Mouse (Mus musculus) lung, embryonic 14.5 days (tissue): ENCODE results near the gene Fgd4. TPM values are rescaled to one million over a fixed set of nuclear protein-coding genes. Genes with fewer than 3 reads are reported as not detected.

Experiments
- ATAC-seq: fragments of 200-750 bp; cut with Nextera tagmentation; 2 replicates; pipeline ENCODE4 v1.8.0; 2017; ENCODE audit warnings: mild to moderate bottlenecking, moderate TSS enrichment, moderate library complexity; ENCODE audit not compliant: insufficient read depth
- DNase-seq: peaks from one replicate; pipeline ENCODE4 v3.0.0-alpha.2; 2015
- H3K27ac ChIP-seq: fragments of 300-500 bp; sonication (generic); 2 replicates; pipeline ENCODE4 v1.5.1; 2014; ENCODE audit warnings: low read depth, mild to moderate bottlenecking, moderate library complexity
- H3K27me3 ChIP-seq: fragments of 300-500 bp; sonication (generic); 2 replicates; pipeline ENCODE4 v1.6.1; 2014; ENCODE audit warnings: low read length, control low read depth; ENCODE audit not compliant: insufficient read depth
- H3K36me3 ChIP-seq: fragments of 300-500 bp; sonication (generic); 2 replicates; pipeline ENCODE4 v1.6.1; 2014; ENCODE audit warnings: control low read depth; ENCODE audit not compliant: insufficient read depth
- H3K4me1 ChIP-seq: fragments of 300-500 bp; sonication (generic); 2 replicates; pipeline ENCODE4 v1.6.1; 2014; ENCODE audit warnings: antibody characterized with exemption, control low read depth; ENCODE audit not compliant: insufficient read depth
- H3K4me2 ChIP-seq: fragments of 300-500 bp; sonication (generic); 2 replicates; pipeline ENCODE4 v1.6.1; 2014; ENCODE audit warnings: mild to moderate bottlenecking
- H3K4me3 ChIP-seq: fragments of 300-500 bp; sonication (generic); 2 replicates; pipeline ENCODE4 v1.5.1; 2014; ENCODE audit warnings: low read depth, low read length
- H3K9ac ChIP-seq: fragments of 300-500 bp; sonication (generic); 2 replicates; pipeline ENCODE4 v1.6.1; 2014
- H3K9me3 ChIP-seq: fragments of 300-500 bp; sonication (generic); 2 replicates; pipeline ENCODE4 v1.6.1; 2016; ENCODE audit warnings: low read depth, low read length, control low read depth
- CTCF ChIP-seq: IDR thresholded peaks from 2 replicates; pipeline ENCODE4 v1.5.1; 2016; ENCODE audit warnings: antibody characterized with exemption, low read depth
- WGBS: fragments of 180-500 bp; shearing (Covaris S2); extraction: QIAGEN DNeasy Blood & Tissue Kit; methylation state at CpG from one replicate; pipeline ENCODE4 v1.1.7; 2014; 5-methylcytosine and 5-hydroxymethylcytosine counted together
- polyA plus RNA-seq: library from polyadenylated mRNA; unstranded; fragments of >200 nt; fragmentation: Nextera tagmentation; extraction: Ambion mirVana; gene quantifications from 2 replicates; pipeline ENCODE4 v1.2.1, GENCODE M21; 2014

Gene Fgd4
- polyA plus RNA-seq, result 6.0 and 6.8 TPM in 2 replicates

DNA sequence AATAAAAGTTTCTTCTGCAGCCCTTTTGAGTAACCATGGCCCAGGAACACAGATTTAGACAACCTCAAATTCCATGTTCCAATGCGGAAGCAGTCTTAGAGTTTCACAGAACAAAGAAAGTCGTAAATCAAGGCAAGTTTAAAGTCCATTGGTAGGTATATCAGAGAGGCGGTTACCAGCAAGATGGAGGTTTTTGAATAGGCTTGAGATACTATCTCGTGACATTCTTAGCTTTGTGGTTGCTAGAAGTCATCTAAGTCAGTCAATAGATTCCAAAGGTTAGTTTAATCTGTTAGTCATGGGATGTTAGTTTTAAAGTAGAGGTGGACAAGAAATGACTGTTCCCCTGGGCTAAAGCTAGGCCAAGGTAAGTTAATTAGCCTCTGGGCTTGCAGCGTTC, at the start of gene Fgd4:
Fgd4 (minus strand) TSS at position 89 of the 400 bp plus-strand sequence.
- 48% methylated on average over 5 of the region's 5 CpGs for WGBS
- Histone ChIP-seq H3K9ac (peak within 1 kb of the TSS; percentile 82), H3K4me3 (peak within 1 kb of the TSS; percentile 76), H3K9me3 (no peaks in the 10 kb centered on the region), H3K27ac (peak within 1 kb of the TSS; percentile 84), H3K27me3 (no peaks in the 10 kb centered on the region), H3K4me1 (no peaks in the 10 kb centered on the region), H3K36me3 (no peaks in the 10 kb centered on the region), H3K4me2 (peak within 1 kb of the TSS; percentile 89)
- TF ChIP-seq CTCF, result no peak
- DNase-seq (no peak), ATAC-seq (no peak; the same call in 1 of the 2 replicates)

DNA sequence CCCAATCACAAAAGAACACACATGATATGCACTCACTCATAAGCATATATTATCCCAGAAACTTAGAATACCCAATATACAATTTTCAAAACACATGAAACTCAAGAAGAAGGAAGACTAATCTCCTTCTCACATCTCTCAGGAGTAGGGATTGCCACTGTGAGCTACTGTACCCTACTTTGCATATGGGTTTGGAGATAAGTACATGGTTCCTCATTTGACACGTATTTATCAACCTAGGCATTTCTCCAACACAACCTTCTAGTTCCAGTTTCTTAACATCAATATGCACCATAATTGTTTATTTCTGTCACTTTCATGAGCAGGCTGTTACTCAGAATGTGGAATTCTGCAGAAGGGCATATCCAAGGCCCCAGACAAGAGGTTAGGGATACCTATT, 44.8 kb upstream of the Fgd4 start:
- H3K4me3 ChIP-seq, result no peak overlapping the region
- no peak overlapping the region for H3K4me2 ChIP-seq
- H3K27me3 ChIP-seq, result no peaks in the 10 kb centered on the region
- TF ChIP-seq CTCF, result no peak
- DNase-seq (no peak), ATAC-seq (no peak)
- no peaks in the 10 kb centered on the region for H3K9me3 ChIP-seq
- H3K36me3 ChIP-seq, result no peaks in the 10 kb centered on the region
- no peak overlapping the region for H3K9ac ChIP-seq
- no peak overlapping the region for H3K27ac ChIP-seq
- H3K4me1 ChIP-seq, result no peaks in the 10 kb centered on the region
- WGBS, result 83% methylated on average over 1 of the region's 1 CpGs

DNA sequence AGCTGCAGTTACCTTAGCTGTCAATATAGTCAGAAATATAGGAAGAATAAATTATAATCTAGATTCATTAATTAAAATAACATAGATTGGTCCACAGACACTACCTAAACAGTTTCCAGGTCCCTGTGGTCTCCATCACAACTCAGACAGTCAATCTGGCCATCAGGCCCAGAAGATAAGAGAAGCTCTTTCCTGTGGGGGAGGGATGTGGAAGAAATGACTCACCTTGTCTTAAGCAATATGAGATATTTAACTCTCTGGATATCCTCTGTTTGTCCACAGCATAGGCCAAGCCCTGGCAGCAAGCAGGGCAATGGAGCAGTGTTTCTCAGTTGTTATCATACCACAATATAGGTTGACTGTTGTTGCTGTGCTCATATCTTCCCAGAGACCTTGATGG, 33.4 kb upstream of the Fgd4 start:
- no peak overlapping the region for H3K27ac ChIP-seq
- H3K9me3 ChIP-seq, result no peaks in the 10 kb centered on the region
- no peak for TF ChIP-seq CTCF
- H3K4me3 ChIP-seq, result no peak overlapping the region
- no peaks in the 10 kb centered on the region for H3K27me3 ChIP-seq
- no peaks in the 10 kb centered on the region for H3K36me3 ChIP-seq
- ATAC-seq (no peak), DNase-seq (no peak)
- H3K9ac ChIP-seq, result no peak overlapping the region
- H3K4me1 ChIP-seq, result no peaks in the 10 kb centered on the region
- no peak overlapping the region for H3K4me2 ChIP-seq

DNA sequence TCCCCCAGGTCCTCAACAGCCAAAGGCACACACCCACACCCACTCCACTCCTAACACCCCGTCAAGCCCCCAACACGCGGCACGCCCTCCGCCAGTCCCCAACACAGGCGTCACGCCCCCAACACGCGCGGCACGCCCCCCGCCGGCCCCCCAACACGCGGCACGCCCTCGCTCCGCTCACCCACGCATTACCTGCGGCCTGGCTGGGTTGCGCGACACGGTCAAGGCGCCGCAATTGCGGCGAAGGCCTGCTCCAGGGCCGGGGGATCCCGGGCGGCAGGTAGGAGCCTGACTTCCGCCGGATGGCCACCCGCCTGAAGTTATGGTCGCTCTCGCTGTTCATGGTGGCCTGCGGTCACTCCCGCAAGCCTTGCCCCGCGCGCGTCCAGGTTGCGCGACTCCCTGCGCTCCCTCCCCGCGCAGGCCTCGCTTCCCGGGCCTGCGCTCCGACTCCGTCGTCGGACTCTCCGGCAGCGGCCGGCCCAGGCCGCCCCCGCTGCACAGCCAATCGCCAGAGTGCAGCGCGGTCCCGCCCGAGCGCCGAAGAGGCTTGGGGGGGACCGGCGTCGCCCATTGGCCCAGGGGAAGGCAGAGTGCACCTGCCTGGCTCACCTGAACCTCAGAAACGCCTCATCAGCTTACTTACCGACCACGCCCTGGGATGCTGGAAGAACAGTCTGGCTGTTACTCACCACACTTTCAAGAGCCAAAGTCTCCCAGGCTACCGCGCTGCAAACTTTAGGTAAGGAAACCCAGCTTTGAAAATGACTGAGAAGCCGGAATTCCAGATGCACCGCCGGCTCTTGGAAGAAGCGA, 555 bp downstream of the Fgd4 start:
- no peak for TF ChIP-seq CTCF
- peak overlapping the region; percentile 82 for H3K9ac ChIP-seq
- no peaks in the 10 kb centered on the region for H3K9me3 ChIP-seq
- H3K27ac ChIP-seq, result peak overlapping the region; percentile 84
- WGBS, result under 1% methylated on average over 73 of the region's 77 CpGs
- peak overlapping the region; percentile 76 for H3K4me3 ChIP-seq
- no peaks in the 10 kb centered on the region for H3K4me1 ChIP-seq
- no peaks in the 10 kb centered on the region for H3K36me3 ChIP-seq
- H3K4me2 ChIP-seq, result peak overlapping the region; percentile 89
- H3K27me3 ChIP-seq, result no peaks in the 10 kb centered on the region
- DNase-seq, result peak; percentile 80
- ATAC-seq, result peak; percentile 98

DNA sequence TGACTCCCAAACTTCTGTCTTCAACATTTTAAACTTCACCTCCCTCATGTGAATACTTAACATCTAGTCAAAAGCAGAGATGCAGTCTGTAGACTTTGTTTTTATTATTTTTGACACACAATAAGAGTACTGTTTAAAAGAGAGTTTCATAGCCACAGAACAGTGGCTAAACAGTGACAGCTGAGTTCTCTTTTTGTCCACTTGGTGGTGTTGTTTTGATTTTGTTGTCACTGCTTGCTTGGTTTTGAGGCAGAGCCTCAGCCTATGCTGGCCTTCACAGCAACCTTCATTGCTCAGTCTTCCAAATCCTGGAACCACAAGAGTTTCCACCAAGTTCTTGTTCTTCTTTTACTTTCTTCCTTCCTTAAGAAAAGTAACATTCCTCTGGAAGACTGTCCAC, 3.8 kb downstream of the Fgd4 start:
- ATAC-seq, result no peak

DNA sequence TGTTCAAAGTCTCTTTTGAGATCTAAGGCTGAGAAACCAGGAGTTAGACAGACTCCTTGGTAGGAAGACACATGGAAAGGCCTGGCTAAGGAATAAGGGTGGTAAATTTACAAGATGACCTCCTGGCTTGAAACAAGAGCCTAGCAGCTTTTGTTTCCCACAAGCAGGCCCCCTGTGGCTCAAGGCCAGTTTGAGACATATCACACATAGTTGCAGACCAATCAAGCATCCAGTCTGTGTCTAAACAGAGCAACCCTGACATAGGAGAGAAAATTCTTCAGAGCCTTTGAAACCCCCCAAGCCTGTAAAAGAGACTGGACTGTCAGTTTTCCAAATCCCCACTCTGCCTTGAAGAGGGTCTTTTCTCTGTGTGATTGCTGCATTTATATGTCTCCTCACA, 7.7 kb downstream of the Fgd4 start:
- H3K4me2 ChIP-seq, result no peak overlapping the region
- H3K9ac ChIP-seq, result no peak overlapping the region
- no peaks in the 10 kb centered on the region for H3K27me3 ChIP-seq
- no peak overlapping the region for H3K4me3 ChIP-seq
- H3K9me3 ChIP-seq, result no peaks in the 10 kb centered on the region
- ATAC-seq (no peak), DNase-seq (peak; percentile 44)
- no peaks in the 10 kb centered on the region for H3K36me3 ChIP-seq
- H3K27ac ChIP-seq, result no peak overlapping the region
- no peak for TF ChIP-seq CTCF
- no peaks in the 10 kb centered on the region for H3K4me1 ChIP-seq

More for the DNA sequence above, 3.8 kb downstream of the Fgd4 start:
- Histone ChIP-seq H3K27ac (no peak overlapping the region), H3K27me3 (no peaks in the 10 kb centered on the region), H3K4me1 (no peaks in the 10 kb centered on the region), H3K4me3 (no peak overlapping the region), H3K9me3 (no peaks in the 10 kb centered on the region), H3K4me2 (no peak overlapping the region), H3K9ac (no peak overlapping the region), H3K36me3 (no peaks in the 10 kb centered on the region)
- peak; percentile 33 for TF ChIP-seq CTCF
- DNase-seq, result peak; percentile 26

DNA sequence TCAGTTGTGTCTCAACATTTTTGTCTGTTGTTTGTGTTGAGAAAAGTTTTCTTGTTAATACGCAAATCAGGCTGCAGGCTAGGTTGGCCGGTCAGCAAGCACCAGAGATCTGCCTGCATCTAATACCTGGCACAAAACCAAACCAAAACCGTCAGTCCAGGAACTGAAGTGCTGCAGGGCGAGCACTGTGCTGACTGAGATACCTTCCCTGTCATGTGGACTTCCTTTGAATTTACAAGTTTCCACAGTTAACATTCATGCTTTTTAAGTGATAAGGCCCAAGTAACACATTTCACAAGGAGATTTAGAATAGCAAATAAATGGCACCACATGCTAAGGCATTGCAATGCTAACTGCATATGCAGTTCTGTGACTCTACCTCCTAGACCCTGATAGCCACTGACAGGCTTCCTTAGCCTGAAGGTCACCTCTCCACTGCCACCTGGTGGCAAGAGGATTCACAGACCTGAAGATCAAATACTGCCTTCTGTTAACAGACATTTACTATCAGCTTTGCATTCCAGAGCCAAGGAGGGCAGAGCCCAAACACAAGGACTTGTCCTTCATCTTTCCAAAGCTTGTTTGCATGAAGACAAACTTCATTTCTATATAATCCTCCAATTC, 15.8 kb downstream of the Fgd4 start:
- TF ChIP-seq CTCF, result peak; percentile 87
- no peaks in the 10 kb centered on the region for H3K36me3 ChIP-seq
- no peak overlapping the region for H3K9ac ChIP-seq
- no peak overlapping the region for H3K27ac ChIP-seq
- no peaks in the 10 kb centered on the region for H3K9me3 ChIP-seq
- no peaks in the 10 kb centered on the region for H3K27me3 ChIP-seq
- no peak overlapping the region for H3K4me3 ChIP-seq
- no peak overlapping the region for H3K4me2 ChIP-seq
- peak; percentile 92 for DNase-seq
- no peaks in the 10 kb centered on the region for H3K4me1 ChIP-seq
- peak; percentile 76; the same call in 1 of the 2 replicates for ATAC-seq
- 73% methylated on average over 4 of the region's 4 CpGs for WGBS
